Mouse (Mus musculus) stomach, embryonic 14.5 days (tissue): ENCODE results near the gene Erf. TPM values are rescaled to one million over a fixed set of nuclear protein-coding genes. Genes with fewer than 3 reads are reported as not detected.

Experiments used
- ATAC-seq: fragments of 200-750 bp; cut with Nextera tagmentation; 2 replicates; pipeline ENCODE4 v1.8.0; 2017; ENCODE audit warnings: low read depth, moderate TSS enrichment; ENCODE audit not compliant: insufficient number of reproducible peaks, insufficient read depth, low FRiP score
- H3K27ac ChIP-seq: fragments of 300-500 bp; sonication (generic); 2 replicates; pipeline ENCODE4 v1.5.1; 2014; ENCODE audit warnings: mild to moderate bottlenecking, low read length, moderate library complexity, mixed read lengths
- H3K27me3 ChIP-seq: fragments of 300-500 bp; sonication (generic); 2 replicates; pipeline ENCODE4 v1.6.1; 2014; ENCODE audit warnings: low read length, control low read depth, mixed read lengths; ENCODE audit not compliant: control insufficient read depth, insufficient read depth
- H3K36me3 ChIP-seq: fragments of 300-500 bp; sonication (generic); 2 replicates; pipeline ENCODE4 v1.6.1; 2014; ENCODE audit warnings: mild to moderate bottlenecking, control low read depth, low read length, moderate library complexity, mixed read lengths; ENCODE audit not compliant: control insufficient read depth, insufficient read depth
- H3K4me1 ChIP-seq: fragments of 300-500 bp; sonication (generic); 2 replicates; pipeline ENCODE4 v1.6.1; 2014; ENCODE audit warnings: low read length, control low read depth, mixed read lengths; ENCODE audit not compliant: control insufficient read depth, insufficient read depth
- H3K4me2 ChIP-seq: fragments of 300-500 bp; sonication (generic); replicated peaks from 2 replicates; pipeline ENCODE4 v1.6.1; 2014; ENCODE audit warnings: low read depth, low read length, control low read depth
- H3K4me3 ChIP-seq: fragments of 300-500 bp; sonication (generic); 2 replicates; pipeline ENCODE4 v1.5.1; 2014; ENCODE audit warnings: low read depth, low read length, control low read depth
- H3K9ac ChIP-seq: fragments of 300-500 bp; sonication (generic); replicated peaks from 2 replicates; pipeline ENCODE4 v1.6.1; 2014; ENCODE audit warnings: low read depth, mild to moderate bottlenecking, control low read depth, low read length, moderate library complexity, mixed read lengths
- H3K9me3 ChIP-seq: fragments of 300-500 bp; sonication (generic); 2 replicates; pipeline ENCODE4 v1.6.1; 2016; ENCODE audit warnings: low read depth, low read length, control low read depth; ENCODE audit not compliant: control insufficient read depth
- WGBS: fragments of 180-500 bp; shearing (Covaris S2); extraction: QIAGEN DNeasy Blood & Tissue Kit; methylation state at CpG from one replicate; pipeline ENCODE4 v1.1.7; 2014; 5-methylcytosine and 5-hydroxymethylcytosine counted together
- polyA plus RNA-seq: library from polyadenylated mRNA; unstranded; fragments of >200 nt; fragmentation: Nextera tagmentation; extraction: Ambion mirVana; gene quantifications from 2 replicates; pipeline ENCODE4 v1.2.1, GENCODE M21; 2014

Erf gene
- polyA plus RNA-seq, result 25.8 and 27.7 TPM in 2 replicates

DNA sequence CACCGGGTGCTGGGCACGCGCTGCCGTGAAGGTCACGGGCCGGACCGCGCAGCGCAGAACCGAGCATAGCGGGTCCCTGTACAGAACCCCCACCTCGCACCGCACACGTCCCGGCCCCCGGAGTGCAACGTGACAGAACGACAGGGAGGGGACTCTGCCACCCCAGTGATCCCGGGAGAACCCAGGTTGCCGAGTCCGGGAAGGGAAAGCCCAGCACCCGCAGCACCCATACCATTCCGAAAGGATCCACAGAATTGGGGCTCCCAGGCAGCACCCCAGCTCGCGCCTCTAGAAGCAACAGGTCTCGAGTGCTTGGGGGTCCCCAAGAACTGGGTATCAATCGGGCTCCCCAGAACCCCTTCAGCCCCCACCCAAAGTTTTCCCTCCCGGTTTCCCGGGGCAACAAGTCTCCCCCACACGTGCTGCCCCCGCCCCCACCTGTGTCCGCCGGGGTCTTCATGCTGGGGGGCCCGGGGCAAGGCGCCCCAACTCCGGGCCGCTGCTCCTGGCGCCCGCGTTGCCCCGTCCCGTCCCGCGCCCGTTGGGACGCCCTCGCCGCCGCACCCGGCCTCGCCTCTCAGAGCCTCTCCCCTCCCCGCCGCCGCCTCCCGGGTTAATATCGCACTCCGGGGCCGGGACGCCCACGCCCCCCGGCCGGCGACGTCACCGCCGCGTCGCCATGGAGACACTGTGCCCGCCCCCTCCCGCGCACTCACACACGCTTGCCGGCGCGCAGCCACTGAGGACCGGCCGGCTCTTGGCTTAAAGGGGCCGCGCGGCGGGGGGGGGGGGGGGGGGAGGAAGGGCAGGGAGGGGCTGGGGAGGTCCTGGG is at the start of gene Erf:
Erf (minus strand) TSS at position 621 of the 832 bp plus-strand sequence.
- peak; percentile 84 for ATAC-seq
- Histone ChIP-seq H3K4me1 (peaks cover 26% of the 10 kb centered on the region), H3K36me3 (peaks cover 8% of the 10 kb centered on the region; the same call in 1 of the 2 replicates), H3K4me3 (peak within 1 kb of the TSS; percentile 98), H3K9me3 (no peaks in the 10 kb centered on the region), H3K9ac (peak within 1 kb of the TSS; percentile 95), H3K4me2 (peak within 1 kb of the TSS; percentile 86), H3K27me3 (no peaks in the 10 kb centered on the region), H3K27ac (peak within 1 kb of the TSS; percentile 99)
- WGBS, result under 1% methylated on average over 69 of the region's 81 CpGs

DNA sequence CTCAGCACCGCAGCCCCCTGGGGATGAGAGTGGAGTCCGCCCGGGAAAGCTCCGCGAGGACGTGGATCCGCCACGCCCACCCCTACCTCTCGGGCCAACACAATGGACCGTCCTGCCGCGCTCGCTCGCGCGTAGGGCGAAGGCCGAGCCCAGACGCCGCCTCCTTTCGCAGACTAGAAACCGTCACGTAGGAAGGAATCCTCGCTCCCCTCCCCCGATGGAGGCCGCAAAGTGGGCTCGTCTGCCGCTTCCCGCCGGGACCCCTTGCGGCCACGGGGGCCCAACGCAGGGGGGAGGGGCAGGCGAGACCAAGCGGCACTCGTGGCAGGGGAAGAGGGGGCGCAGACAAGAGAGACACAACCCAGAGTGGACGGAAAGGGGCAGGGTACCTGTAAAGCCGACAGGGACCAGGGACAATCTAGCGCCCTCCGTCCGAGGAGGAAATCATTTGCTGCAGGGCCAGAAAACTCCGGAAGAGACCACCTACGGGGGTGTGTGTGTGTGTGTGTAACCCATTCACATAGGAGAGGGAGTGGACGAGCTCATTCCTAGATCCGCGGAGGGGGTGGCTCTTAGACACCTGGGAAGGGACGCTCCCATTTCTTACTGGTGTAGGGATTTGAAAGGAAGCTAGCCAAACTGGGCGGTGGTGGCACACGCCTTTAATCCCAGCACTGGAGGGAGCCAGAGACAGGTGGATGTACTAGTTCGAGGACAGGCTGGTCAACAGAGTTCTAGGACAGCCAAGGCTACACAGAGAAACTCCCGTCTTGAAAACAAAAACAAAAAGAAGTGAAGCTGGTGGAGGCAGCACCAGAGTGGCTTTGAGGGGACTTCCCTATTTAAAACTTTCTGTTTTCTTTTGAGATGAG is 47.1 kb upstream of the Erf start, which contains the start of gene Pafah1b3:
Pafah1b3 (minus strand) TSS at position 533 of the 872 bp plus-strand sequence.
- peak within 1 kb of the TSS; percentile 69 for H3K4me2 ChIP-seq
- ATAC-seq, result peak; percentile 89
- H3K36me3 ChIP-seq, result peaks cover 27% of the 10 kb centered on the region
- no peaks in the 10 kb centered on the region for H3K9me3 ChIP-seq
- H3K4me1 ChIP-seq, result peaks cover 6% of the 10 kb centered on the region; the same call in 1 of the 2 replicates
- H3K27ac ChIP-seq, result peak within 1 kb of the TSS; percentile 92
- H3K4me3 ChIP-seq, result peak within 1 kb of the TSS; percentile 66
- no peaks in the 10 kb centered on the region for H3K27me3 ChIP-seq
- peak within 1 kb of the TSS; percentile 60 for H3K9ac ChIP-seq
- under 1% methylated on average over 52 of the region's 52 CpGs for WGBS

DNA sequence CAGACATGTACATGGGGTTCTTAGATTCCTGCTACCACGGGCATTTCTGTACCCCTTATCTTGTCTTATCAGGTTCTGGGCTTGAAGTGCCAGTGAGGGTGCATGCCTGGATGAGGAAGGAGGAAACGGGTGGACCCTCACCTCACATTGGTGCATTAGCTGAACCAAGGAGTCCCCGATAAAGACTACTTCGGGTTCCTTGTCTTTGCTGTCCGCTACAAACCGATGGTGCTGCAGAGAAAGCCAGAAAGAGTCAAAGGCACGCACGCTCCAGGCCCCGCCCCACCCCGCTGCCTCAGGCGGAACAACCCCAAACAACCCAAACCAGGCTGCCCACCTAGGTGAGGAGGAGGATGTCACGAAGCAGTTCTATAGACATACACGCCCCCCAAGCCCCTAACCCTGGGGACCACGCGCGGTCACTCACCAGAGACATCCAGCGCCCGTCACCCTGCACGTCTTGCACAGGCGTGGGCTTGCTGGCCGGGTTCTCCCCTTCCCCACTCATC is 46.4 kb upstream of the Erf start:
- H3K4me2 ChIP-seq, result peak overlapping the region; percentile 69
- peak; percentile 39; the same call in 1 of the 2 replicates for ATAC-seq
- peak overlapping the region; percentile 60 for H3K9ac ChIP-seq
- peak overlapping the region; percentile 92 for H3K27ac ChIP-seq
- no peaks in the 10 kb centered on the region for H3K27me3 ChIP-seq
- H3K4me3 ChIP-seq, result peak overlapping the region; percentile 66
- WGBS, result under 1% methylated on average over 21 of the region's 21 CpGs
- H3K36me3 ChIP-seq, result peaks cover 34% of the 10 kb centered on the region
- H3K9me3 ChIP-seq, result no peaks in the 10 kb centered on the region
- peaks cover 6% of the 10 kb centered on the region; the same call in 1 of the 2 replicates for H3K4me1 ChIP-seq

DNA sequence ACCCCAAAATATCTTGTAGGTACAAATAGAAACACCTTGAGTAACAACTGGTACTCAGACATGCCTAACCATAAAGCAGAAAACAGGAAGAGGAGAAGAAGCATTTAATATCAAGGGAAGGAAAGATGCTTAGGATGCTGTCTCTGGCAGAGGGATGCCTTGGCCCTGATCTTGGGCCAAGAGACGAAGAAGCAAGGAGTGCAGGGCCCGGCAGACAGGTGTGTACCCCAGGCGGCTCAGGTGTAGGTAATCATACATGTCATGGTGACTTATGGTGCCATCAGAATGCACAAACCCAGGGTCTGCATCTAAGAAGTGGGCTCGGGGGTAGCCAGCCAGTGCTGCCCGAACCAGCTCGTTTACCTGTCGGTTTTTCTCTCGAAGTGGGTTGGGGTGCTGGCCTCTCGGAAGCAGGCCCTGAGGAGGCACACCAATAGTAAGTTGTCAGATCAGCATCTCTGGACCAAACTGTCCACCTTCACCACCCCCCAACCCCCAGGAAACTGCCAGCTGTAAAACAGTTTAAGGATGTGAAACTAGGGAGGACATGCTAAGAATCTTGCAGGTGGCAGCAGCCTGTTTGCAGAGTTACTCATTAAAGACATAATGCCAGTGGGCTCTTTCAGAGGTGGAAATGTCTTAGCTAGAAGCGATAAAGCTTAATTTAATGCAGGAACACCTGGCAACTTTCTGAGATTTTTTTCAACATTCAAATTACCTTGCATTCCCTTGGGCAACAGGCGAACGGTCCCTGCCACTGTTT is 44.6 kb upstream of the Erf start:
- Histone ChIP-seq H3K9ac (no peak overlapping the region), H3K4me2 (no peak overlapping the region), H3K9me3 (no peaks in the 10 kb centered on the region), H3K27ac (no peak overlapping the region), H3K4me3 (no peak overlapping the region), H3K36me3 (peaks cover 52% of the 10 kb centered on the region), H3K27me3 (no peaks in the 10 kb centered on the region), H3K4me1 (peaks cover 8% of the 10 kb centered on the region; the same call in 1 of the 2 replicates)
- ATAC-seq, result no peak
- 84% methylated on average over 12 of the region's 12 CpGs for WGBS

DNA sequence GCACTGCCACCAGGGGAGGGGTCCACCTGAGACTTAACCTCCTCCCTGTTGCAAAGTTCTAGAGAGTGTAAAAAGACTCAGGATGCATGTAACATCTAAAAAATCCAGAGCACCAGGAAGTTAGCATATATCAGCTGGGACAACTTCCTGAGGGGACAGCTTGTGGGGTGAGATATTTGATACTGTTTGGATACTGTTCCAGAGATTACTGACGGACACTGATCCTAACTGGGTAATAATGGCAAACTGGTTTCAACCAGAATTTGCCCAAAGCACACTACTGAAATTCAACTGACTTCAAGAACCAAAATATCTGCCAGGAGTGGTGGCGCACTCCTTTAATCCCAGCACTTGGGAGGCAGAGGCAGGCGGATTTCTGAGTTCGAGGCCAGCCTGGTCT is 43.9 kb upstream of the Erf start:
- peaks cover 8% of the 10 kb centered on the region; the same call in 1 of the 2 replicates for H3K4me1 ChIP-seq
- 86% methylated on average over 4 of the region's 4 CpGs for WGBS
- ATAC-seq, result no peak
- H3K36me3 ChIP-seq, result peaks cover 59% of the 10 kb centered on the region
- no peak overlapping the region for H3K4me2 ChIP-seq
- no peak overlapping the region for H3K9ac ChIP-seq
- no peaks in the 10 kb centered on the region for H3K27me3 ChIP-seq
- no peak overlapping the region for H3K27ac ChIP-seq
- H3K9me3 ChIP-seq, result no peaks in the 10 kb centered on the region
- no peak overlapping the region for H3K4me3 ChIP-seq

DNA sequence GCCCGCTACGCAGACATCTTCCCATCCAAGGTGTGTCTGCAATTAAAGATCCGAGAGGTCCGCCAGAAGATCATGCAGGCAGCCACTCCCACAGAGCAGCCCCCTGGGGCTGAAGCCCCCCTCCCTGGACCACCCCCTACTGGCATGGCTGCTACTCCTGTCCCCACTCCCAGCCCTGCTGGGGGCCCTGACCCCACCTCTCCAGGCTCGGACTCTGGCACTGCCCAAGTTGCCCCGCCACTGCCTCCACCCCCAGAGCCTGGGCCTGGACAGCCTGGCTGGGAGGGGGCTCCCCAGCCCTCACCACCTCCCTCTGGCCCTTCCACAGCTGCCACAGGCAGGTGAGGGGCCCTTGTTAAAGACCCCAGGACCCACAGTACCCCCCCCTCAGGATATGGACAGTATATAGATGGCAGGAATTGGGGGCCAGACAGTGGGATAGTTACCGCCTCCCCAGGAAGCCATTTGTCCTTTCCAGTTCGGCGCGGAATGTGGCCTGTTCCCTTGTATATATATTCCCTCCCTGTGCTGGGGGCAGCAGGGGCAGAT is 42.7 kb upstream of the Erf start:
- Histone ChIP-seq H3K27ac (no peak overlapping the region), H3K4me2 (no peak overlapping the region), H3K4me3 (no peak overlapping the region), H3K9ac (no peak overlapping the region), H3K36me3 (peaks cover 71% of the 10 kb centered on the region), H3K4me1 (peaks cover 8% of the 10 kb centered on the region; the same call in 1 of the 2 replicates), H3K9me3 (no peaks in the 10 kb centered on the region), H3K27me3 (no peaks in the 10 kb centered on the region)
- 74% methylated on average over 9 of the region's 10 CpGs for WGBS
- no peak for ATAC-seq

DNA sequence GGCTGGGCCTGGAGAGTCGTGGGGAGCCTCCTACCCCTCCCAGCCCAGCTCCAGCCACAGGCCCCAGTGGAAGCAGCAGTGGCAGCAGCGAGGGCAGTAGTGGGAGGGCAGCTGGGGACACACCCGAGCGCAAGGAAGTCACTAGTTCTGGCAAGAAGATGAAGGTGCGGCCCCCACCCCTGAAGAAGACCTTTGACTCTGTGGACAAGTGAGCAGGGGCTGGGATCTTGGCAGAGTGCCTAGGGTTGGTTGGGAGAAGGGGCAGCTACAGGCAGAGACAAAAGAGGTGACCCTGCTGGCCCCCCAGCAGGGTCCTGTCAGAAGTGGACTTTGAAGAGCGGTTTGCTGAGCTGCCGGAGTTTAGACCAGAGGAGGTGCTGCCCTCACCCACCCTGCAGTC is 41.5 kb upstream of the Erf start:
- no peaks in the 10 kb centered on the region for H3K27me3 ChIP-seq
- H3K27ac ChIP-seq, result no peak overlapping the region
- peaks cover 8% of the 10 kb centered on the region; the same call in 1 of the 2 replicates for H3K4me1 ChIP-seq
- 59% methylated on average over 7 of the region's 7 CpGs for WGBS
- H3K4me2 ChIP-seq, result no peak overlapping the region
- H3K9ac ChIP-seq, result no peak overlapping the region
- H3K36me3 ChIP-seq, result peaks cover 83% of the 10 kb centered on the region
- no peak for ATAC-seq
- H3K4me3 ChIP-seq, result no peak overlapping the region
- no peaks in the 10 kb centered on the region for H3K9me3 ChIP-seq
